Mouse (Mus musculus) G1E-ER4 (cell line): ENCODE measurements around the gene Nemp1. TPM values are rescaled to one million over a fixed set of nuclear protein-coding genes. Genes with fewer than 3 reads are reported as not detected.

Experiments used
- GATA1 ChIP-seq: IDR thresholded peaks from one replicate; pipeline ENCODE4 v1.8.0; 2012; ENCODE audit warnings: low read length, inconsistent platforms
- polyA plus RNA-seq: library from polyadenylated mRNA; stranded (reverse); fragments of >175 nt; gene quantifications from 2 replicates; pipeline ENCODE4 v1.2.3, GENCODE M21; 2012

The Nemp1 gene
- polyA plus RNA-seq, 1 experiment = 8.0 TPM

- TF ChIP-seq GATA1 = no peak
These were observed 12.5 kb downstream of the Nemp1 start for GRCm38 (mm10) chr10:127679208-127679607.

- no peak for TF ChIP-seq GATA1
These were observed 13.2 kb downstream of the Nemp1 start for GRCm38 (mm10) chr10:127679881-127680280.

GRCm38 (mm10) chr10:127682886-127683285, 16.2 kb downstream of the Nemp1 start:
- no peak for TF ChIP-seq GATA1

GRCm38 (mm10) chr10:127691053-127691452, 24.4 kb downstream of the Nemp1 start:
- TF ChIP-seq GATA1 = no peak

GRCm38 (mm10) chr10:127694636-127695035, 27.9 kb downstream of the Nemp1 start:
- no peak for TF ChIP-seq GATA1

GRCm38 (mm10) chr10:127695775-127696174, 29.1 kb downstream of the Nemp1 start:
- no peak for TF ChIP-seq GATA1

GRCm38 (mm10) chr10:127698966-127699365, 32.3 kb downstream of the Nemp1 start:
- no peak for TF ChIP-seq GATA1

GRCm38 (mm10) chr10:127703299-127703698, 36.6 kb downstream of the Nemp1 start:
- TF ChIP-seq GATA1 = no peak

- TF ChIP-seq GATA1 = no peak
These were observed 37.6 kb downstream of the Nemp1 start for GRCm38 (mm10) chr10:127704293-127704692.

- TF ChIP-seq GATA1 = no peak
These were observed 38.1 kb downstream of the Nemp1 start, which contains the start of gene Myo1a for GRCm38 (mm10) chr10:127704766-127705220. Myo1a (plus strand) TSS chr10:127705170.

GRCm38 (mm10) chr10:127705783-127706182, 39.1 kb downstream of the Nemp1 start:
- no peak for TF ChIP-seq GATA1

- TF ChIP-seq GATA1 = no peak
These were observed 41.0 kb downstream of the Nemp1 start for GRCm38 (mm10) chr10:127707721-127708120.

- no peak for TF ChIP-seq GATA1
These were observed 42.2 kb downstream of the Nemp1 start for GRCm38 (mm10) chr10:127708850-127709370.

GRCm38 (mm10) chr10:127710331-127710730, 43.6 kb downstream of the Nemp1 start:
- no peak for TF ChIP-seq GATA1

GRCm38 (mm10) chr10:127712736-127713135, 46.0 kb downstream of the Nemp1 start:
- no peak for TF ChIP-seq GATA1

GRCm38 (mm10) chr10:127721671-127722418, 55.1 kb downstream of the Nemp1 start:
- TF ChIP-seq GATA1 = no peak

- no peak for TF ChIP-seq GATA1
These were observed 57.5 kb downstream of the Nemp1 start, which contains the start of gene Tac2 for GRCm38 (mm10) chr10:127724178-127724577. Tac2 (plus strand) TSS chr10:127724478.
